Mouse (Mus musculus): ENCODE measurements around the gene Gm15319. TPM values are rescaled to one million over a fixed set of nuclear protein-coding genes. Genes with fewer than 3 reads are reported as not detected.
"Not testable (repeated sequence)": the region's sequence is repeated elsewhere in the genome, so short reads cannot be mapped to it uniquely, and the experiment has no call there.

The Gm15319 gene
- 0.08 TPM in 1 of 2 replicates, not detected in the other for polyA plus RNA-seq (2015; fragmentation: Nextera tagmentation; extraction: Ambion mirVana)

GRCm38 (mm10) chr8:20363110-20363509, at the start of gene Gm15319:
Gene Gm15319, minus strand, starts transcription at chr8:20363210.
- DNase-seq (ENCODE audit: low spot score), result not testable (repeated sequence)

DNA sequence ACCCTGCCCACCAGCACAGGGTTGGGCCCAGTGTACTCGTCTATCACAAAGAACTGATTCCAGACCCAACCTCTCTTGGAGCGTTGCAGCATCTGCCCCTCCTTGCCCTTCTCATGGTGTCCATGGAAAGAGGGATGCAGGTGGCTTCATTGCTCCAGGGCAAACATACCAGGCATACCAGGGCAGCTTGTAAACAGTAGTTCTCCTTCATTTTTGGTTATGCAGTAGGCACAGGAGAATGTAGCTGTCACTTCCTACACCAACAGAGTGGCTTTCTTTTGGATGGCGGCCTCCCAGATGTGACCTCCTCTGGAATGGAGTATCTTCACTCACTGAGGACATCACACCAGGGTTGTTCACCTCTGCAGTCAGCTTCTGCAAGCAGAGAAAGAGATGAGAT, 47.3 kb upstream of the Gm15319 start:
- DNase-seq (ENCODE audit: low spot score), result not testable (repeated sequence)

DNA sequence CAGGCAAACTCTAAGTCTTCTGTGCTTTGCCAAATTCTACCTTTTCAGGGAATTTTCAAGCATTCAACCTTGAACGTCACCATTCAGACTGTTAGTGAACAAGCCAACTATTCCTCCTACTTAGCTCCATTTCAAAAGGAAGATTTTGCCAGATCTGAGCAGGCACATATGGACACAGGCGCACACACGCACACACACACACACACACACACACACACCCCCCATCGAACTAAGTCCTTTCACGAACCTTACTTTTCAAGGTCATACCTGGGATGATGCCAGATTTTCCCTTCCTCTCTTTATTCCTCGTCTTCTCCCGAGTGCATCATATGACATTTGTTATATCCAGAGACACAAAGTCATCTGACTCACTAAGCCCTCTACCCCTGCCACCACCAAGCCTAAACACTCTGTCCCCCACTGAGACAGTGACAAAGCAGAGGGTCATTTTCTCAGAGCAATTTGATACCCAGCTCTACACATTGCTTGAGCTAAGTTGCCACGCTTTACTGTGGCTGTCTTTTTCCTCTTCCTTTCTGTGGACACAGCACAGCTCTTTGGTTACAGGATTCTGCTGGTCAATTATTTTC, 45.5 kb upstream of the Gm15319 start:
- not testable (repeated sequence) for DNase-seq (ENCODE audit: low spot score)

- not testable (repeated sequence) for DNase-seq (ENCODE audit: low spot score)
Observed at GRCm38 (mm10) chr8:20389363-20389739, 26.3 kb upstream of the Gm15319 start.

DNA sequence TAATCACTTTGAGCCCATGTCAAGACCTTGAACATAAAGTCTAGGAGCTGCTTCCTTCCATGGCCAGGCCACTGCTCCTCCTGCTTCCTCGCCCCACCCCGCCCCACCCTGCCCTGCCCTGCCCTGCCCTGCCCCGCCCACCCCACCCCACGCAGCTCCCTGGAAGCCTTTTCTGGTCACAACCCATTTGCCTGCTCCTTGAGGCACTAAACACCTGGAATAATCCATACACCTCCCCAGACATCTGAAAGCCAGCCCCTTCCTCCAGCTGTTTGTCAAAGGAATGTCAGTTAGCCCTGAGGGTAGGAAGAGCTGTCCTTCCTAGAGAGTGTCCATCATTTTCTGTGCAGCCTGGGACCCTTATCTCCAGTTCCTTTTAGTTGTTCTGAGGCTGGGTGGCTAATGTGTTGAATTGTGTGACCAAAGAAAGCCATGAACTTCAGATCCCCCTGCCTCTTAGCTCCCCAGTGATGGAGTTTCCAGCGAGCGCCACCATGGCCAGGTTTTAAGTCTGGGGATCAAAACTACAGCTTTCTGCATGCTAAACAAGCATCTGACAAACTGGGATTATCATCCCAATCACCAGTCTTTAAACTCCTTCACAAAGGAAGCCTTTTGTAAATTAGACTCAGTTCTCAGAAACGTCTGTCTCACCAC, 25.8 kb upstream of the Gm15319 start:
- not testable (repeated sequence) for DNase-seq (ENCODE audit: low spot score)

- DNase-seq (ENCODE audit: low spot score), result not testable (repeated sequence)
Observed at GRCm38 (mm10) chr8:20387121-20387794, 24.2 kb upstream of the Gm15319 start.

DNA sequence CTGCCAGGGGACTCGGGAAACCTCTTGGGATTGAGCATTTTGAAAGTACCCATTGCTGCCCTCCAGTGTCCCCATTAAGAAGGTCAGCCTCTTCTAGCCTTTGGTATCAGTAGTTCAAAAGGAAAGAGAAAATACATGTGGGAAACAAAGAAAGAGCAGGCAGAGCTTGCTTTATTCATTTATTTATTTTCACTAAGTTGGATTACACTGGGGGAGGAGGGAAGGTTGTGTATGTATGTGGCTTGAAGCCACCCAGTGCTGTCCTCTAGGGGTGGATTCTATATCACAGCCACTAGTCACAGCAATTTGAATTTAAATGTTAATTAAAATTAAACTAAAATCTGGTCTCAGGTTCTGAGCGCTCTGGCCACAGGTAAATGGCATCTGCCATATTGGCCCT, 22.0 kb upstream of the Gm15319 start:
- not testable (repeated sequence) for DNase-seq (ENCODE audit: low spot score)

DNA sequence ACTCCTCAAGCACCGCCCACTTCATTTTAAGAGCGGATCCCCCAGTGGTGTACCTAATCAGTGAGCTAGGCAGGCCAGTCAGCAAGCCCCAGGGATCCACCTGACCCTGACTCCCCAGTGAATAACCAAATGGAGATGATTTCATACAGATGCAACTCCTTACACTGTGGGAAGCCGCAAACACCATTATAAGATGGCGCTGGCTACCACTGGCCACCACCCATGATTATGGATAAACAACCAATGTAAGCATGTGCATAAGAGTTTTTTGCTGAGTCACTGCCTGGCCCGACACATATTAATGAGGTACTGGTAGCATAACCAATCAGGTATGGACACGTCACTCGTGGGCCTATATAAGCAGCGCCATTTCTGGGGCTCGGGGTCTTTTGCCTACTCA, 21.1 kb upstream of the Gm15319 start:
- not testable (repeated sequence) for DNase-seq (ENCODE audit: low spot score)

DNA sequence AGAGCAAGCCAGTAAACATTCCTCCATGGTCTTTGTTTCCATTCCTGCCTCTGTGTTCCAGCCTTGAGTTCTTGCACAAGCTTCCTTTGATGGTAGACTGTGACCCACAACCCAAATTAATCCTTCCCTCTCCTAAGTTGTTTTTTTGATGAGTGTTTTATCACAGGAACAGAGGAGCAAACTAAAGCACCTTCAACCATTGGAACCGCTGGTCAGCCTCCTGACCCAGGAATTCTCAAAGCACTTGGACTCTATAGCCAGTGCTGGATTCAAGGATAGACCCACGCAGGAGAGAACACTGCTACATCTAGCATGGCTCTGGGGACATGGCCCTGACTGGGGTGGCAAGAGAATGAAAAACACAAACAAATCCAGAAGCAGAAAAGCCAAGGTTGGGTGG, 19.1 kb upstream of the Gm15319 start:
- not testable (repeated sequence) for DNase-seq (ENCODE audit: low spot score)

DNA sequence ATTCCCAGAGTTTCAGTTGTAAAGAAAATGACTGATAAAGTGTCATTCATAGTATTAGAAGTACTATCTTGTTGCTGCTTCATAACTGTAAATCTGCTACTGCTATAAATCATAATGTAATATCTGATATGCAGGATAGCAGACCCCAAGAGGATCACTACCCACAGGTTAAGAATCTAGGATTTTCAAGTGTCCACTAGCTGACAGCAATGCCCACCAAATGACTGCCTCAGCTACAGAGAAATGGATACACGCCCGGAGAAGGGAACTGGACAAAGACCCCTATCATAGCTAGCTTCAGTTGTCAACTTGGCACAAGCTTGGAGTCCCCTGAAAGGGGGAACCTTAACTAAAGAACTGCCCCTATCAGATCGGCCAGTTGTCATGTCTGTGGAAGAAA, 18.6 kb upstream of the Gm15319 start:
- not testable (repeated sequence) for DNase-seq (ENCODE audit: low spot score)

DNA sequence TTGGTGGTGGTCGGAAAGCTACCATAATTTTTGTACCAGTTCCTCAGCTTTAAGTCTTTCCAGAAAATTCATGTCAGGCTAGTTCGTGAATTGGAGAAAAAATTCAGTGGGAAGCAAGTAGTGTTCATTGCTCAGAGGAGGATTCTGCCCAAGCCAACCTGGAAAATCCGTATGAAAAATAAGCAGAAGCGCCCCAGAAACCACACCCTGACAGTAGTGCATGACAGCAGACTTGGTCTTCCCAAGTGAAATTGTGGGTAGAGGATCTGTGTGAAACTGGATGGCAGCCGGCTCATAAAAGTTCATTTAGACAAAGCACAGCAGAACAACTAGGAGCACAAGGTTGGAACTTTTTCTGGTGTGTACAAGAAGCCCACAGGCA, 18.2 kb upstream of the Gm15319 start:
- not testable (repeated sequence) for DNase-seq (ENCODE audit: low spot score)

DNA sequence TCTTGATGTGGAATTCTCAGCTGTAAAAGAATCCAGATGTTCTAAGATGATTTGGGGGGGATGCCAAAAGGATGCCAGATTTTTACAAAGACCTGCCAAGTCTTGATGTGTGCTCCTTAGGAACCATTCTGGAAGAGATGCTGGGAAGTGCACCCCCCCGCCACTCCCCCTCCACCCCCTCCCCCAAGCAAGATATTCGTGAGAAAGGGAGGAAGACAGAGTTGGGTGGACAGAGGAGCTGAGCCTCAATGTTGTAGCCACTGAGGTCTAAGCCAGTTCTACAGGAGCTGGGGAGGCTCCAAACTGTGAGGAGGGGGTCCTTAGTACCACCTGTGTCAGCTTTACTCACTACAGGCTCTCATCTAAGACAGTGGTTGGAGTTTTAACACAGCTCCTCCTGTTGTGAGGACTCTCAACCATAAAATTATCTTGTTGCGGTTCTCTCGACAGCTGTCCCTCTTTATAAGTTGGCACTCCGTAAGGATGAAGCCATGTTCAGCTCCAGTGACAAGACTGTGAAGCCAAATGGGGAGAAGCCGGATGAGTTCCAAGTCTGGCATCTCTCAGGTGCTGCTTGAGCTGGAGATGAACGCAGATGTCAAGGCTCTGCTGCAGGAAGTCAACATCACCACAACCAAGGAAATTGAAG, 17.7 kb upstream of the Gm15319 start:
- not testable (repeated sequence) for DNase-seq (ENCODE audit: low spot score)

- DNase-seq (ENCODE audit: low spot score), result not testable (repeated sequence)
Observed at GRCm38 (mm10) chr8:20379650-20380436, 16.8 kb upstream of the Gm15319 start.

- not testable (repeated sequence) for DNase-seq (ENCODE audit: low spot score)
Observed at GRCm38 (mm10) chr8:20378786-20379649, 16.0 kb upstream of the Gm15319 start.

GRCm38 (mm10) chr8:20378353-20378752, 15.3 kb upstream of the Gm15319 start:
- not testable (repeated sequence) for DNase-seq (ENCODE audit: low spot score)

DNA sequence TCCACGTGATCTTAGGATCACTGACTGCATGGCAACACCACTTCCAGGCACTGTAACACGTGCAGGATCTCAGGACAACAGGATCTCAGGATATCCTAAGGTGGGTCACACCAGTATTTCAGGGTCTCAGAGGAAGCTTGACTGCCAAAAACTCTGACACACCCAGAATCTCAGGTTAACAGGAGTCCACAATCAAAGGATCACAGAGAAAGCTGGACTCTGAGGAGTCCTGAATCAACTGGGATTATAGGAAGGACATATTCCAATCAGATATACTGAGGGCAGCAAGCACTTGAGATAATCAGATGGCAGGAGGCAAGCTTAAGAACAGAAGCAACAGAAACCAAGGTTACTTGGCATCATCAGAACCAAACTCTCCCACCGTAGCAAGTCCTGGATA, 12.7 kb upstream of the Gm15319 start:
- DNase-seq (ENCODE audit: low spot score), result not testable (repeated sequence)

GRCm38 (mm10) chr8:20356386-20356785, 6.6 kb downstream of the Gm15319 start:
- DNase-seq (ENCODE audit: low spot score), result not testable (repeated sequence)

DNA sequence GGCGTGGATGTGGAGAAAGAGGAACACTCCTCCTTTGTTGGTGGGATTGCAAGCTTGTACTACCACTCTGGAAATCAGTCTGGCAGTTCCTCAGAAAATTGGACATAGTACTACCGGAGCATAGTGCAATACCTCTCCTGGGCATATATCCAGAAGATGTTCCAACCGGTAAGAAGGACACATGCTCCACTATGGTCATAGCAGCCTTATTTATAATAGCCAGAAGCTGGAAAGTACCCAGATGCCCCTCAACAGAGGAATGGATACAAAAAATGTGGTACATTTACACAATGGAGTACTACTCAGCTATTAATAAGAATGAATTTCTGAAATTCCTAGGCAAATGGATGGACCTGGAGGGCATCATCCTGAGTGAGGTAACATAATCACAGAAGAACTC, 9.4 kb downstream of the Gm15319 start:
- not testable (repeated sequence) for DNase-seq (ENCODE audit: low spot score)

DNA sequence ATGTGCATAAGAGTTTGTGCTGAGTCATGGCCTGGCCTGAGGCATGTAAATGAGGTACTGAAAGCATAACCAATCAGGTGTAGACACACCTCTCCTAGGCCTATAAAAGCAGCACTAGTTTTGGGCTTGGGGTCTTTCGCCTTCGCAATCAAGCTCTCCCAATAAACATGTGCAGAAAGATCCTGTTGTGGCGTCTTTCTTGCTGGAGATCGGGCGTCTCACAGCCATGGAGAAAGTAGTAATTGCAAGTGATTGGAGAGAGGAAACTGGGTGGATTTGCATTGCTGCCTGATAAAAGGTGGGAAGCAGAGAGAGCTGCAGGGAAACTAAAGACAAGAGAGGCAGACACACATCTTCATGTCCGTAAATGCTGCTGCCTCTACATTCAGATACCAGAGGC, 60.3 kb downstream of the Gm15319 start:
- DNase-seq (ENCODE audit: low spot score), result not testable (repeated sequence)

- DNase-seq (ENCODE audit: low spot score), result not testable (repeated sequence)
Observed at GRCm38 (mm10) chr8:20300042-20300441, 63.0 kb downstream of the Gm15319 start.

All from thymus, postnatal 0 days (tissue).